Mouse (Mus musculus) stomach, embryonic 16.5 days (tissue): ENCODE data around the gene Spin4. TPM values are rescaled to one million over a fixed set of nuclear protein-coding genes. Genes with fewer than 3 reads are reported as not detected.

Experiments
- polyA plus RNA-seq: library from polyadenylated mRNA; unstranded; fragments of >200 nt; fragmentation: Nextera tagmentation; extraction: Ambion mirVana; gene quantifications from 2 replicates; pipeline ENCODE4 v1.2.1, GENCODE M21; 2015

Spin4 gene
- polyA plus RNA-seq, 1 experiment from 2014 or later, result 9.6 TPM

Other genes with a start within 250 kb of the Spin4 start
- gene Arhgef9, start 170.2 kb upstream of the Spin4 start, polyA plus RNA-seq, result 14.1 and 14.2 TPM in 2 replicates